Mouse (Mus musculus) lung, adult 2 months (tissue): ENCODE data around the gene Kcna3. TPM values are rescaled to one million over a fixed set of nuclear protein-coding genes. Genes with fewer than 3 reads are reported as not detected.

Experiments
- DNase-seq: peaks from one replicate; pipeline ENCODE4 v3.0.0; 2022
- H3K4me1 ChIP-seq: fragments of 200-500 bp; 2 replicates; pipeline ENCODE4 v1.6.1; 2011; ENCODE audit warnings: low read length; ENCODE audit not compliant: control insufficient read depth, insufficient read depth
- H3K4me3 ChIP-seq: fragments of 200-500 bp; replicated peaks from 2 replicates; pipeline ENCODE3; 2011; ENCODE audit warnings: low read depth, mild to moderate bottlenecking, control low read depth, low read length; ENCODE audit errors: extremely low read depth
- CTCF ChIP-seq: fragments of 200-500 bp; IDR thresholded peaks from 2 replicates; pipeline ENCODE4 v1.5.1; 2011; ENCODE audit warnings: mild to moderate bottlenecking, low read length, control low read depth; ENCODE audit not compliant: insufficient read depth
- POLR2A ChIP-seq: fragments of 200-500 bp; IDR thresholded peaks from 2 replicates; pipeline ENCODE4 v1.6.1; 2011; ENCODE audit warnings: low read depth, mild to moderate bottlenecking, control low read depth, low read length, borderline replicate concordance; ENCODE audit errors: extremely low read depth
- WGBS: fragments of 180-500 bp; shearing (Covaris S2); methylation state at CpG from one replicate; pipeline ENCODE4 v1.1.7; 2018; 5-methylcytosine and 5-hydroxymethylcytosine counted together
- polyA plus RNA-seq: library from polyadenylated mRNA; depleted of rRNA; stranded (reverse); fragments of >200 nt; gene quantifications from 2 replicates; pipeline ENCODE4 v1.2.3, GENCODE M21; 2012

Kcna3 gene
- polyA plus RNA-seq, 1 experiment, result 16.6 TPM

DNA sequence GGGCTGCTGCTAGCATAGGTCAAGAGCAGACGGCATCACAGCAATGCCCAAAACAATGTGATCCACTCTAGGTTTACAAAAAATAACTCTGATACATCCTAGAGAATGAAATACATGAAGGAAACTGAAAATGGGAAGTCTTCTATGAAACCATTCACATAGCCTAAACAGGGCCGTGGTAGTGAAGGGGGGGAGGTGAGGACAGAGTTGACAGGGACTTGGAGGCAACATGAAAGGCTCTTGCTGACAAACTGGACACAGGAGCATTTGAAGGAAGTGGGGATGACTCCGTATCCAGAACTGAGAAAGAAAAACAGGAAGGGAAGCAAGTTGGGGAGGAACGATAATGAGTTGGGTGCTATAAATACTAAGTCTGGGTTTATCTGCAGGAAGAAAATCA is 4.4 kb upstream of the Kcna3 start:
- DNase-seq, result no peak
- 45% methylated on average over 4 of the region's 4 CpGs for WGBS
- no peaks in the 10 kb centered on the region; the same call in 1 of the 2 replicates for H3K4me1 ChIP-seq
- no peak for TF ChIP-seq CTCF
- TF ChIP-seq POLR2A, result no peak
- no peak overlapping the region for H3K4me3 ChIP-seq

DNA sequence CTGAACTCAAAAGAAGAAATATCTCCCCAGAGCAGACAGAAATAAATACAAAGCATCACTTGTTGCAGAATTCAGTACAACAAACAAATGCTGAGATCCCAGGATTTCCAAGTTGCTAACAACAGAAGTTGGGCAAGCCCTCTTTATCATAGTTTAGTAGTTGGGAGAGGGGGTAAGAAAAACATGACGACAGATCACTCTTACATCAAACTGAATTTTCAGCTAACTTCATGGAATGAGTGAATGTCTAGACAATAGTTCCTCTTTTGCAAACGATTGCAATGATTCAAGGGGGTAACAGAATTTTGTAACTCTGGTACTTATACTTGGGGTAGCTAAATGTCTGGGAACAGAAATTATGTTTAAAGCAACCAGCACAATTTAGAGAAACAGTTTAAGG is 1.2 kb upstream of the Kcna3 start:
- no peak for DNase-seq
- WGBS, result 49% methylated on average over 2 of the region's 2 CpGs
- TF ChIP-seq CTCF, result no peak
- no peak for TF ChIP-seq POLR2A
- no peak overlapping the region for H3K4me3 ChIP-seq
- H3K4me1 ChIP-seq, result no peaks in the 10 kb centered on the region; the same call in 1 of the 2 replicates

DNA sequence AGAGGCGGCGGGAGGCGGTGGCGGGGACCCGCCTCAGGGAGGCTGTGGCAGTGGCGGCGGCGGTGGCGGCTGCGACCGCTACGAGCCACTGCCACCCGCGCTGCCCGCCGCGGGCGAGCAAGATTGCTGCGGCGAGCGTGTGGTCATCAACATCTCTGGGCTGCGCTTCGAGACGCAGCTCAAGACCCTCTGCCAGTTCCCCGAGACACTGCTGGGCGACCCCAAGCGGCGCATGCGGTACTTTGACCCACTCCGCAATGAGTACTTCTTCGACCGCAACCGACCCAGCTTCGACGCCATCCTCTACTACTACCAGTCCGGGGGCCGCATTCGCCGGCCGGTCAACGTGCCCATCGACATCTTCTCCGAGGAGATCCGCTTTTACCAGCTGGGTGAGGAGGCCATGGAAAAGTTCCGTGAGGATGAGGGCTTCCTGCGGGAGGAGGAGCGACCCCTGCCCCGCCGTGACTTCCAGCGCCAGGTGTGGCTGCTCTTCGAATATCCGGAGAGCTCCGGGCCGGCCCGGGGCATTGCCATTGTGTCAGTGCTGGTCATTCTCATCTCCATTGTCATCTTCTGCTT is 580 bp downstream of the Kcna3 start:
- Histone ChIP-seq H3K4me3 (peak overlapping the region; percentile 62), H3K4me1 (no peaks in the 10 kb centered on the region; the same call in 1 of the 2 replicates)
- TF ChIP-seq POLR2A (no peak), CTCF (no peak)
- DNase-seq, result peak; percentile 20
- WGBS, result under 1% methylated on average over 55 of the region's 55 CpGs

DNA sequence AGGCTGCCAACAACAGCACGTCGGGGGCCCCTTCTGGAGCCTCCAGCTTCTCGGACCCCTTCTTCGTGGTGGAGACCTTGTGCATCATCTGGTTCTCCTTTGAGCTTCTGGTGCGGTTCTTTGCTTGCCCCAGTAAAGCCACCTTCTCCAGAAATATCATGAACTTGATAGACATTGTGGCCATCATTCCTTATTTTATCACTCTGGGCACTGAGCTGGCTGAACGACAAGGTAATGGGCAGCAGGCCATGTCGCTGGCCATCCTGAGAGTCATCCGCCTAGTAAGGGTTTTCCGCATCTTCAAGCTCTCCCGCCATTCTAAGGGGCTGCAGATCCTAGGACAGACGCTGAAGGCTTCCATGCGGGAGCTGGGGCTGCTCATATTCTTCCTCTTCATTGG is 1.1 kb downstream of the Kcna3 start:
- WGBS, result 45% methylated on average over 12 of the region's 12 CpGs
- H3K4me3 ChIP-seq, result peak overlapping the region; percentile 62
- no peak for TF ChIP-seq CTCF
- no peak for TF ChIP-seq POLR2A
- DNase-seq, result no peak
- H3K4me1 ChIP-seq, result no peaks in the 10 kb centered on the region; the same call in 1 of the 2 replicates

DNA sequence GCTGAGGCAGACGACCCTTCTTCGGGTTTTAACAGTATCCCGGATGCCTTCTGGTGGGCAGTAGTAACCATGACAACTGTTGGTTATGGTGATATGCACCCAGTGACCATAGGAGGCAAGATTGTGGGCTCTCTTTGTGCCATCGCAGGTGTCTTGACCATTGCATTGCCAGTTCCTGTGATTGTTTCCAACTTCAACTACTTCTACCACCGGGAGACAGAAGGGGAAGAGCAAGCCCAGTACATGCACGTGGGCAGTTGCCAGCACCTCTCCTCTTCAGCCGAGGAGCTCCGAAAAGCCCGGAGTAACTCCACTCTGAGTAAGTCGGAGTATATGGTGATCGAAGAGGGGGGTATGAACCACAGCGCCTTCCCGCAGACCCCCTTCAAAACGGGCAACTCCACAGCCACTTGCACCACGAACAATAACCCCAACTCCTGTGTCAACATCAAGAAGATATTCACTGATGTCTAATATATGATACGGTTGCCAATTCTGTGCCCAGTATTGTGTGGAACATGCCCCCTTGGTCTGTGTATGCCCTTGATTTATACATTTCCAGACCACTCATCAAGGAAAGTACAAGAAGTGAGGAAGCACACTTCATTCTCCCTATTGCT is 1.7 kb downstream of the Kcna3 start:
- DNase-seq, result no peak
- WGBS, result 55% methylated on average over 16 of the region's 16 CpGs
- H3K4me1 ChIP-seq, result no peaks in the 10 kb centered on the region; the same call in 1 of the 2 replicates
- TF ChIP-seq CTCF (no peak), POLR2A (no peak)
- peak overlapping the region; percentile 41 for H3K4me3 ChIP-seq

DNA sequence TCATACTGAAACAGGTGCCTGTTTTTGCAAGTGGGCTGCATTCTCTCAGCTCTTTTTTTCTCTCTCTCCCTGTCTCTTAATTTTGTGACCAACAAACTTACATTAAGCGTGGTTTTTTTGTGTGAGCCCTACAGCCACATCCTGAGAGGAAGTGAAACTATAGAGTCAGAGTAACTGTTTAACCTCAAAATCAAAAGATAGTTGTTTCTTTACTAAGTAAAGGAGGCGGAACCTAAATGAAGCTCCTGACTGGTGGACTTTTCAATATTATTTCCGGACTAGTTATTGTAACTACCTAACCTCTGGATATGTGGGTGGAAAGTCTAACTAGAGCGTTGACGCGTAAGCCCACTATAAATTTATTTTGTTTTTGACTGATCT is 2.2 kb downstream of the Kcna3 start:
- H3K4me3 ChIP-seq, result peak overlapping the region; percentile 41

DNA sequence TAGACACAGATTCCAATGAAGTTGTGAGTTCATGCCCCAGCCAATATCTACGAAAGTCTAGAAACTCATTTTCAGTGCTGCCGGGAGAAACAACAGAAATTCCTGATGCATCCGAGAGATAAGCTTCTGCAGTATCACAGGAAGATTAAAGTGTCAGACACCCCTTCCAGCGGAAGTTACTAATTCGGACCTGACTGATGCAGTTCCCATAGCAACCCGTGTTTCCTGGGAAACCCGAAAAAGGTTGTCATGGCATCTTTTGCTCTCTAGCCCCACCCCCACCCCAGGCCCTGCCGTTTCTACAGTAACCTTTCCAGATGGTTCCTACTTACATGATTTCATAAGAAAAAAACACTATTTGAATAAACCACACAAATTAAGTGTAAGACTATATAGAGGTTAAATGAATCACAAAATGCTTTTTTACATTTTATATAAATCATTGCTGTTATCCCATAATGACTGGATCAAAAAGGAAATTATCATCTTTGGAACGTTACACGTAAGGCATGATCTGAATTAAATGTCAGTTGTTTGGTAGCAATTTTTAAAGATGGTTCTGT is 2.8 kb downstream of the Kcna3 start:
- TF ChIP-seq POLR2A (no peak), CTCF (no peak)
- DNase-seq, result no peak
- no peaks in the 10 kb centered on the region; the same call in 1 of the 2 replicates for H3K4me1 ChIP-seq
- 44% methylated on average over 10 of the region's 10 CpGs for WGBS
- no peak overlapping the region for H3K4me3 ChIP-seq

More for the DNA sequence above, 2.2 kb downstream of the Kcna3 start:
- TF ChIP-seq POLR2A, result no peak
- H3K4me1 ChIP-seq, result no peaks in the 10 kb centered on the region; the same call in 1 of the 2 replicates
- no peak for DNase-seq
- 61% methylated on average over 6 of the region's 6 CpGs for WGBS

DNA sequence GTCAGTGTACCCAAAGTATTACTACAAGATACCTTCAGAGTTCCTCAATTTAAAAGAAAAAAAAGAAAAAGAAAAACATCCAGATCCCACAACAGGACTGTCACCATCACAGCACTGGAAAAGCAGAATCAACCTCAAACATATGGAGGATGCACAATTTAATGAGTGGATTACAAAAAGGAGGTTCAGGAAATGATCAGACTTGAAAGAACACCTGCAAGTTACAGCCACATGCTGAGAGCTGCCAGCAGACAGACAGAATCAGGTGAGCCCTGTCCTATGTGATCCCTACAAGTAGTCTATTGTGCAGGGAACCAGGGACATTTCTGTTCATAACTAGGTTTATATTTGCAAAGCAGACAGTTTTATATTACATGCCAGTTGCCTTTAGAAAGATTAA is 3.3 kb downstream of the Kcna3 start:
- H3K4me3 ChIP-seq, result no peak overlapping the region
- no peak for DNase-seq
- TF ChIP-seq POLR2A (no peak), CTCF (no peak)
- no peaks in the 10 kb centered on the region; the same call in 1 of the 2 replicates for H3K4me1 ChIP-seq

DNA sequence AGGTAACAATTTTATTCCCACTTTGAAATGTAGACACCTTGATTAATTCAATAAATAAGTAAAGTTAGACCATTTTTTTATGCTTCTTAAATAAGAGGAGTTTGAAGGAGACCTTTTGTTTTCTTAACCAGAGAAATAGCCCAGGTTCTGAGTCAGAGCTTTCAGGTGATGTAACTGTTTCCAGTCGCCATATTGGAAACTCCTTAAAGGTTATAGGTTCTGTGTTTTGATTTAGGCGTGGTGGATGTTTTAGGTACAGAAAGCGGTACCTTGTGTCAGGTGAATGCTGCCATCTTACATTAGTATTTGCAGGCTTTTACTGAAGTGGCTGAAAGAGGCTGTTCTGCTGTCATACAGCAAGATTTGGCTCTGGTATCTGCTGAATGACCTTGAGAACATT is 4.4 kb downstream of the Kcna3 start:
- TF ChIP-seq CTCF (no peak), POLR2A (no peak)
- WGBS, result 79% methylated on average over 3 of the region's 3 CpGs
- H3K4me3 ChIP-seq, result no peak overlapping the region
- H3K4me1 ChIP-seq, result no peaks in the 10 kb centered on the region; the same call in 1 of the 2 replicates
- DNase-seq, result no peak

DNA sequence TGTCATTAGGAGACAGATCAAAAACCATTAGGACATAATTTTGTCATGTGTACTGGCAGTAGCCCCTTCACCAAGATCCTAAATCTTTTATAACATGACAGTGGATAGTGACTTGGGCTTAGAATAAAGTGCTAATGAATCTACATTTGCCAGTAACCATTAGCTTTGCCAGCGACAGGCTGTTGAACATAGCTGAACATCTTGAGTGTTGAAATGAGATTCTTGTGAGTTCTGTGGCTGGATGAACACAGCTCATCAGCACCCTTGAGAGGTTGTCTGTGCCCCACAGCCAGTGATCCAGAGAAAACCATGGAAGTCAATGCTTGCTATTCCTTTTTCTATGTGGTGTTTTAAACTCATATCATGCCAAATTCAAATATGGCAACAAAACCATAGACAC is 5.7 kb downstream of the Kcna3 start:
- 55% methylated on average over 1 of the region's 1 CpGs for WGBS

More for the DNA sequence above, 5.7 kb downstream of the Kcna3 start:
- H3K4me3 ChIP-seq, result no peak overlapping the region
- H3K4me1 ChIP-seq, result no peaks in the 10 kb centered on the region; the same call in 1 of the 2 replicates
- no peak for DNase-seq
- no peak for TF ChIP-seq CTCF
- no peak for TF ChIP-seq POLR2A
